Mouse (Mus musculus) forebrain, embryonic 15.5 days (tissue): ENCODE measurements around the gene Olfr1392. TPM values are rescaled to one million over a fixed set of nuclear protein-coding genes. Genes with fewer than 3 reads are reported as not detected.

Experiments
- ATAC-seq: fragments of 200-750 bp; cut with Nextera tagmentation; replicated peaks from 2 replicates; pipeline ENCODE4 v1.8.0; 2017; ENCODE audit warnings: mild to moderate bottlenecking, moderate TSS enrichment, moderate library complexity
- H3K27ac ChIP-seq: fragments of 300-500 bp; sonication (generic); replicated peaks from 2 replicates; pipeline ENCODE4 v1.5.1; 2015; ENCODE audit warnings: mild to moderate bottlenecking, inconsistent platforms
- H3K27me3 ChIP-seq: fragments of 300-500 bp; sonication (generic); 2 replicates; pipeline ENCODE4 v1.6.1; 2015; ENCODE audit warnings: inconsistent platforms
- H3K36me3 ChIP-seq: fragments of 300-500 bp; sonication (generic); 2 replicates; pipeline ENCODE4 v1.6.1; 2015; ENCODE audit warnings: mild to moderate bottlenecking, inconsistent platforms
- H3K4me1 ChIP-seq: fragments of 300-500 bp; sonication (generic); 2 replicates; pipeline ENCODE4 v1.6.1; 2015; ENCODE audit warnings: inconsistent platforms
- H3K4me2 ChIP-seq: fragments of 300-500 bp; sonication (generic); replicated peaks from 2 replicates; pipeline ENCODE4 v1.6.1; 2015; ENCODE audit warnings: mild to moderate bottlenecking, inconsistent platforms
- H3K4me3 ChIP-seq: fragments of 300-500 bp; sonication (generic); 2 replicates; pipeline ENCODE4 v1.5.1; 2015; ENCODE audit warnings: mild to moderate bottlenecking, inconsistent platforms
- H3K9ac ChIP-seq: fragments of 300-500 bp; sonication (generic); replicated peaks from 2 replicates; pipeline ENCODE4 v1.6.1; 2015; ENCODE audit warnings: mild to moderate bottlenecking, inconsistent platforms
- H3K9me3 ChIP-seq: fragments of 300-500 bp; sonication (generic); 2 replicates; pipeline ENCODE4 v1.6.1; 2016; ENCODE audit warnings: inconsistent platforms
- WGBS: fragments of 180-500 bp; shearing (Covaris S2); methylation state at CpG from one replicate; pipeline ENCODE4 v1.1.7; 2015; ENCODE audit warnings: mixed read lengths; 5-methylcytosine and 5-hydroxymethylcytosine counted together
- polyA plus RNA-seq: library from polyadenylated mRNA; unstranded; fragments of >200 nt; fragmentation: Nextera tagmentation; extraction: Ambion mirVana; gene quantifications from 2 replicates; pipeline ENCODE4 v1.2.1, GENCODE M21; 2015

Olfr1392 gene
- polyA plus RNA-seq, 1 experiment from 2014 or later = not detected

DNA sequence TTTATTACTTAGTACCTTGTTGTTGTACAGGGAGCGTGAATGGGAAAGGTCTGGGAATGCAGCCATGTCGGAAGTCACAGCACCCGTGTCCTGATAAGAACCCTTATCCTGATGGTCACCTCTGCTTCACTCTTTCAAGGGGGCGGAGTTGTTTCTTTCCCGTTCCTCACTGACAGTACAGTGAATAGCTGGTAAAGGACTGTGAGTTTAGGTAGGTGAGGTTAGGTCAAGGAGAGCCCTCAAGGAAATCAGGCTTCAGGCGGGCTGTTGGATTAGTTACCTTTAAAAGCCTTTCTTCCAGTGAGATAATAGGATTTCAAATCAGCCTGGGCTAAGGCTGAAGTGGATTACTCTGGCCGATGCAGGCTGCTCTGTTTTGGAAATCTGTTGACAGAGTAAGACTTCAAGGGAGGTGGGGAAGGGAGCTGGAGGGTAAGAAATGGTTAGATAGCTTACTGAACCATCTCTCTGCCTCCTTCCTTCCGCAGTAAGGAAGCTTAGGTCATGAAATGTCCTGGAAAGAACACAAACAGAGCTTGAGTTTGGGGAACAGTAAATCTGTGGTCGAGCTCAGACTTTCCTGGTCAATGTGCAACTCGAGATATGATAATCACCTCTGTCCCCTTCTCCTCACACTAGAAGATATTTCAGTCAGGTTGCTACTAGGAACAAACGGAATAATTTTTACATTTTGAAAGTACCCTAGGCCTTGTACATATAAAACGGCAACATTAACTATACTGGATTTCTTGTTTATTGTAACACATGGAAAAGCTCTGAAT, 39.3 kb upstream of the Olfr1392 start:
- Histone ChIP-seq H3K9me3 (no peaks in the 10 kb centered on the region), H3K27me3 (no peaks in the 10 kb centered on the region), H3K9ac (no peak overlapping the region), H3K4me1 (peaks cover 36% of the 10 kb centered on the region), H3K4me2 (no peak overlapping the region), H3K36me3 (no peaks in the 10 kb centered on the region), H3K4me3 (no peak overlapping the region), H3K27ac (no peak overlapping the region)
- 30% methylated on average over 12 of the region's 12 CpGs for WGBS
- ATAC-seq = no peak

DNA sequence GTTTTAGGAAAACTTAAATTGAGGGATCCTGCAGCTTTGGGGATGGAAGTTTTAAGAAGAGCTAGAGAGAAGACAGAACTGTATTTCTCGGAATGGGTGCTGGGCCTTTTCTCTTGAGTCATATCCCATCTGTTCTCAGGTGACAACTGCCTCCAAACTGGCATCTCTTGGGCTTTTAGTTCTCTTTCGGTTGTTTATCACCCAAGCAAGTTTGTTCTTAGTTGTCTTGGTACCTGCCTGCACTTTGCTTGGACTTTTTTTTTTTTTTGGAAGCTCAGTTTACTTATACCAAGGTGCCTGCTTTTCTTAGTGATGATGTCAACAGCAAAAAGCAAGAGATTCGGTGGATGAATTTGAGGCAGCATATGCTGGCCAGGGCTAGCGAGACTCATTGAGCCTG, 38.6 kb upstream of the Olfr1392 start:
- 91% methylated on average over 4 of the region's 4 CpGs for WGBS
- H3K9me3 ChIP-seq = no peaks in the 10 kb centered on the region
- H3K27me3 ChIP-seq = no peaks in the 10 kb centered on the region
- H3K27ac ChIP-seq = no peak overlapping the region
- H3K4me1 ChIP-seq = peaks cover 43% of the 10 kb centered on the region
- H3K9ac ChIP-seq = no peak overlapping the region
- no peak for ATAC-seq
- H3K4me2 ChIP-seq = no peak overlapping the region
- no peak overlapping the region for H3K4me3 ChIP-seq
- H3K36me3 ChIP-seq = no peaks in the 10 kb centered on the region

DNA sequence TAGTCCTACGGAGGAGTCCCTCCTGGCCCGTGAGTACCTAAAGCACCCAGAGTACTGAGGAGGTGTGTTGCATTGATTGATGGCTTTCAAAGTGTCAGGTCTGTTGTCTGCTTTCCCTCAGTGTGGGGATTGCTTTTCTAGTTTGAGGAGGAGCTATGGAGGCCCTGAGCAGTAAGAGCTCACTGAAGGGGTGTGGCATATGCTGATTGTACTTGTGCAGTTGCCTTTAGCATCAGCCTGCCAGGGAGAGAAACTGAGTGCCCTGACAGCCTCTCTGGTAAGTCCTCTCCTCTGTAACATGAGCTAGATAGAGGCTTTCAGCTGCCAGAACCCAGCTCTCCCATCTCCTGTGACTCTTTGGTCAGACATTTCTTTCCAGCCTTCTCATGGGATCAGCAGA, 37.8 kb upstream of the Olfr1392 start:
- Histone ChIP-seq H3K4me1 (peaks cover 44% of the 10 kb centered on the region), H3K9me3 (no peaks in the 10 kb centered on the region), H3K4me2 (no peak overlapping the region), H3K9ac (no peak overlapping the region), H3K27me3 (no peaks in the 10 kb centered on the region), H3K4me3 (no peak overlapping the region), H3K36me3 (no peaks in the 10 kb centered on the region), H3K27ac (no peak overlapping the region)
- no peak for ATAC-seq
- 76% methylated on average over 2 of the region's 2 CpGs for WGBS

DNA sequence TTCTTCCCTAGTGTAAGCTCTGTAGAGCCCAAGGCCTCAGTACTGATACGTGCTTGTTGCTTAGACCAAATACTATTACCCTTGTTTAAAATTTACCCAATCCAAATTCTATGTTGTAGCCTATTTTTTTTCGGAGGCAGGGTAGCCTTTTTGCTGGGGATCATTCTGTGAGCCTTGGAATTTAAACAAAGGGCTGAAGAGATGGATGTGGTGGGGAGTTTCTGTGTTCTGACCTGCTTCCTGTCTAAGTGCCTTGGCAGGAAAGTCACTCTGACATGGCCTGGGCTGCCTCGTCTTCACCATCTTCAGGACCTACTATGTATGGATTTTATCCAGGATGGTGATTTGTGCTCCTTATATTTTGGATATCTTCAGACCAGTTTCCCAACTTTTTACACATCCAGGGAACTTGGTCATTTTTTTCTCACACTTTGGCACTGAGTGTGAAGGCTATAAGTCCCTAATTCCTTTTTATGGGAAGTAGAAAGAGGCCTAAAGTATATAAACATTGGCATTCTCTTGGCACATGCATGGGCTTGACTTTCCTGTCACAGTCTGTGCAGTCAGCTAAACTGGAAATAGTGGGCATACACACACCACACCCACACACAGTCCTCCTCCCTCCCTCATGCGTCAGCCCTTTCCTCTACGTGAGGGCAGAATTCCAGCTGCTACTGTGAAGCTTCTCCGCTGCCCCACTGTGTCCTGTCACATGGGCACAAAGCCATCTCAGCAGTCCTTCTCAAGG, 36.7 kb upstream of the Olfr1392 start:
- Histone ChIP-seq H3K27ac (no peak overlapping the region), H3K27me3 (no peaks in the 10 kb centered on the region), H3K9me3 (no peaks in the 10 kb centered on the region), H3K9ac (no peak overlapping the region), H3K4me3 (no peak overlapping the region), H3K36me3 (no peaks in the 10 kb centered on the region), H3K4me1 (peaks cover 38% of the 10 kb centered on the region), H3K4me2 (no peak overlapping the region)
- WGBS = 62% methylated on average over 6 of the region's 6 CpGs
- ATAC-seq = no peak

DNA sequence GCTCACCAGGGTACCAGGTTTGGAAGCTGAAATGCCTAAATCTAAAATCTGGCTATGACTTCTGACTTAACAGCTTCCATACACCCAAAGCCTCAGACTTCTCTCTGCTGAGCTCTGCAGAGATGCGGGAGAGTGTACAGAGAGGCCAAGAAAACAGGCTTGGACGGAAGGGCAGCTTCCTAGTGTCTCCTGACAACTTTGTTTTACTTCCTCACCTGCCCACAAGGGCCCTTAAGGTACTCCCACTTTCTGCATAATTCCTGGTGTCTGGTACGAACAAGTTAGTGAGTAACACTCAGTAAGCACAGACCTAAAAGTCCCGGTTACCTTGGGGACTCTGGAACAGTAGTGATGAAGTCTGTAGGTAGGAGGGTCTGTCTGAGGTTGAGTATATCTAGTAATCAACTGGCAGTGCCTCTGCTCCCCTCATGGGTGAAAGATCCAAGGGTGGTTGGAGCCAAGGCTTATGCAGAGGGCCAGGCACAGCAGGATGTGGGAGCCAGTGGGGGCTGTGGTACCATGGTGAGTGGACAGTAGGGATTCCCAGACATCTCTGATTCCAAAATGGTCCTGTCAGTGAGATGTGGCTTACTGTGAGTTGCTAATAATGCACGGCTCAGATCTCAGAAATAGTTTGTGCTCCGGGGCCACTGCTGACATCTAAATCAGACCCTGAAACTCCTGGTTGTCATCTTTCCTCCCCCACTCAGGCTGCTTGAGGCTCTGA, 35.9 kb upstream of the Olfr1392 start:
- Histone ChIP-seq H3K9me3 (no peaks in the 10 kb centered on the region), H3K4me2 (no peak overlapping the region), H3K9ac (no peak overlapping the region), H3K27me3 (no peaks in the 10 kb centered on the region), H3K4me1 (peaks cover 38% of the 10 kb centered on the region), H3K4me3 (no peak overlapping the region), H3K27ac (no peak overlapping the region), H3K36me3 (no peaks in the 10 kb centered on the region)
- WGBS = 69% methylated on average over 6 of the region's 6 CpGs
- no peak for ATAC-seq

DNA sequence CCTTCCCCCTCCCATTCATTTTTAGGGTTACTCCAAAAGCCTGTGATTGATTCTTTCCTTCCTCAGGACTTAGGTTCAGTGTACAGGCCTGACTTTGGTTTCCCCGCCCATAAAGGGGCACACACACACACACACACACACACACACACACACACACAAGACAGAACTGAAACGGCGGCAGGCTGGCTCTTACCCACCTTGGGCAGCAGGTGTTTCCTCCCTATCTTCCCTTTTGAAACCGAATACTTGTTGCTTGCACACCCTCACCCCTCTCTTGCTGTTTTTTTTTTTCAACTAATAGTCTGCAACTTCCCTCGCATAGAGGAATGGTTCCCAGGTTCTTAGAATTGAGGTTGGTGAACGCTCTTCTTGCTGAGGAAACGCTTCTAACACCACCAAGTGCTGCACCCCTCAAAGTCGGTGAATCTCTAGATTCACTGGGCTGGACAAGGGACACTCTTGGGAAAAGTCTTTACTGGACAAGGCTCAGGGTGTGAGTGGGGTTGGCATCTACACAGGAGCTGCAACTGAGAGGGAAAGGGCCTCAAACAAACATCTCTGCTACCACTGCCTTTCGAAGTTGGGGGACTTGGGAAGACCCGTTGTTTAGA, 35.2 kb upstream of the Olfr1392 start:
- H3K4me2 ChIP-seq = peak overlapping the region; percentile 88
- peaks cover 32% of the 10 kb centered on the region for H3K4me1 ChIP-seq
- H3K9ac ChIP-seq = peak overlapping the region; percentile 78
- H3K4me3 ChIP-seq = peak overlapping the region; percentile 62
- no peaks in the 10 kb centered on the region for H3K36me3 ChIP-seq
- no peaks in the 10 kb centered on the region for H3K27me3 ChIP-seq
- peak overlapping the region; percentile 60; the same call in 1 of the 2 replicates for H3K27ac ChIP-seq
- WGBS = 28% methylated on average over 10 of the region's 10 CpGs
- ATAC-seq = no peak
- H3K9me3 ChIP-seq = no peaks in the 10 kb centered on the region

DNA sequence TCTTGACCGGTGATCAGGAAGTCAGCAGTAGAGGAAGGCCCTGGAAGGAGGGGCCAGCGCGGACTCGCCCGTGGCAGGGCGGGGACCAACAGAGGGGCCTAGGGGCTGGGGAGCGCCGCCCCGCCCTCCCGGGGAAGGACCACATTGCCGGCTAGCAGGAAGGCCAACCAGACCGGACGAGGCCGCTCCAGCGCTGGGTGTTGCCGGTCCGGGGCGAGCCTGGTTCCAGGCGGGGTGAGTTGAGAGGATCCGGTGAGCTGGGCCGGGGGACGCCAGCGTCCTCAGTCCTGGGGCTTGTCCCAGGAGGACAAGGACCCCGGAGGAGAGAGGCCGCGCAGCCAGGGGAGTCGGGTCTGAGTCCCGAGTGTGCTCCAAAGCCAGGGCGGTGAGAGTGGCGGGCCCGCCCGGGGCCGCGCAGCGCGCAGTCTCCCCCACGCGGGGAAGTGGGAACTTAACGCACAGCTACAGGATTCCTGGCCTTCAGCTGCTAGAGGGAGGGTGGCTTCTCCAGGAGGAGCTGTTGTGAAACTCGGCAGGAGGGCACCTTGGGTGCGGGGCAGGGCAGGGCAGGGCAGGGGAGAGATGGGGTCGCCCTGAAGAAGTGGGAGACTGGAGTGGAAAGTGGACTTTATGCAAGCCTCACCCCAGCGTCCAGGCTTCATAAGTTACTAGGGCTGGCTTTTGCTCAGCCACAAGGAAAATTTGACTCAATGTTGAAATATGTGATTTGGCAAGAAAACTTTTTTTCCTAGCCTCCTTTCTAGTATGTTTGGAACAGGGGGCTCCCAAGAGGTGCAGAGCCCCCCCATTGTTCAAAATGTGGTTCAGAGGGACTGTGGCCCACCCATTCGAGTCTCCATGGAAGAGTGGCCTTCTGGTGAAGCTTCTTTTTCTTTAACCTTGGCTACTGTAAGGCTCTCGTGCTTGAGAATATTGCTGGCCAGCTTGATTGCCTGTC, 34.4 kb upstream of the Olfr1392 start:
- Histone ChIP-seq H3K9ac (peak overlapping the region; percentile 78), H3K27me3 (no peaks in the 10 kb centered on the region), H3K4me1 (peaks cover 25% of the 10 kb centered on the region), H3K36me3 (no peaks in the 10 kb centered on the region), H3K9me3 (no peaks in the 10 kb centered on the region), H3K4me3 (peak overlapping the region; percentile 62), H3K27ac (peak overlapping the region; percentile 60; the same call in 1 of the 2 replicates), H3K4me2 (peak overlapping the region; percentile 88)
- WGBS = 2% methylated on average over 45 of the region's 45 CpGs
- peak; percentile 84 for ATAC-seq

DNA sequence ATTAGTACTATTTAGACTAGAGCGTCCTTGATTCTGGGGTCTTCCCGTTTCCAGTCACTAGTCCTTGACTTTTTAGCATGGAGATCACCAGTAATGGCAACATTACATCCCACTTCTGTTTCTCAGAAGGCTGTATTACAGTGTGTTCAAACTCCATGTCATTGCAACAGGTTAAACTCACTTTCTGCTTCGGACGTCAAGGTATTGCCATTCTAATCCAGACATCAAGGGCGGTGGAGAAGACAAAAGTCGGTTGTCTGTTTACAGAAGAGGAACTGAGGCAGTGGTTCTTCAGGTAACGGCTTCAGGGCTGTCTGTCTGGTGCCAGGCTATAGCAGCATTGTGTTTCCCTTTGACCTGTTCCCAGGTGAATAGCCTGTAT, 33.7 kb upstream of the Olfr1392 start:
- H3K9me3 ChIP-seq = no peaks in the 10 kb centered on the region
- no peaks in the 10 kb centered on the region for H3K36me3 ChIP-seq
- H3K9ac ChIP-seq = no peak overlapping the region
- no peak for ATAC-seq
- peak overlapping the region; percentile 62; the same call in 1 of the 2 replicates for H3K4me3 ChIP-seq
- no peak overlapping the region for H3K27ac ChIP-seq
- H3K4me1 ChIP-seq = peaks cover 19% of the 10 kb centered on the region
- WGBS = 74% methylated on average over 7 of the region's 7 CpGs
- peak overlapping the region; percentile 88 for H3K4me2 ChIP-seq
- no peaks in the 10 kb centered on the region for H3K27me3 ChIP-seq

DNA sequence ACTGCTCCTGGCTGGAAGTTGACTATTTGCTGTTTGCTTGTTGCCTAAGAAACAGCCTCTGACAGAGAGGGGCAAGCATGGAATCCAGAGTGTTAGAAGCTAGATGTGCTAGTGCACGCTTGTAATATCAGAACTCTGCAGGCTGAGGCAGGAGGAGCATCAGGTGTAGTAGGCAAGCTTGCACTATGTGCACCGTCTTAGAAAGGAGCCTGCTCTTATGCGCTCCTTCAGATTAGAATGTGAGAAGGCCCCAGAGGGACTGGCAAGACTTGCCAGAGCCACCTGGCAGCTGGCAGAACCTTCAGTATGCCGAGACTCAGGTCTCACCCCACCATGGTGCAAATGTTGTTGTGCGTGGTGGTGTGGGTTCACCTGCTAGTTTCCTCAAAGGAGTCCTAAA, 33.0 kb upstream of the Olfr1392 start:
- 94% methylated on average over 5 of the region's 5 CpGs for WGBS
- peaks cover 19% of the 10 kb centered on the region for H3K4me1 ChIP-seq
- H3K9ac ChIP-seq = no peak overlapping the region
- H3K36me3 ChIP-seq = no peaks in the 10 kb centered on the region
- ATAC-seq = no peak
- no peak overlapping the region for H3K4me3 ChIP-seq
- no peaks in the 10 kb centered on the region for H3K27me3 ChIP-seq
- no peak overlapping the region for H3K4me2 ChIP-seq
- no peak overlapping the region for H3K27ac ChIP-seq
- no peaks in the 10 kb centered on the region for H3K9me3 ChIP-seq

DNA sequence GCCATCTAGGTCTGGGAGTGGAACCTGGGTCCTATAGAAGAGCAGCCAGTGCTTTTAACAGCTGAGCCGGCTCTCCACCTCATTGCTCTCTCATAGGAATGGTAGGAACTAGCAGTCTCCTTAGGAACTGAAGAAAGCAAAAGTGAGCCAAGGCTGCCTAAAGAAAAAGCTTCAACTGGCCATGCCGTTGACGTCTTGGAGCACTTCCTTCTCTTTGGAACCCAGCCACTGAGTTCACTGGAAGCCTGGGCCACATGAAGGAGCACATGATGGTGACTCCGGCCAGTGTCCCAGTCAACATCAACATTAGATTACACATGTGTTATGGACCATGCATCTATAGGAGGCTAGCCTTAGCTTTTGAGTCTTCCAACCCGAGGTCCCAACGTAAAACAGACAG, 32.0 kb upstream of the Olfr1392 start:
- Histone ChIP-seq H3K27ac (no peak overlapping the region), H3K27me3 (no peaks in the 10 kb centered on the region), H3K4me2 (no peak overlapping the region), H3K36me3 (no peaks in the 10 kb centered on the region), H3K9ac (no peak overlapping the region), H3K4me1 (peaks cover 19% of the 10 kb centered on the region), H3K4me3 (no peak overlapping the region), H3K9me3 (no peaks in the 10 kb centered on the region)
- no peak for ATAC-seq
- 92% methylated on average over 6 of the region's 6 CpGs for WGBS

DNA sequence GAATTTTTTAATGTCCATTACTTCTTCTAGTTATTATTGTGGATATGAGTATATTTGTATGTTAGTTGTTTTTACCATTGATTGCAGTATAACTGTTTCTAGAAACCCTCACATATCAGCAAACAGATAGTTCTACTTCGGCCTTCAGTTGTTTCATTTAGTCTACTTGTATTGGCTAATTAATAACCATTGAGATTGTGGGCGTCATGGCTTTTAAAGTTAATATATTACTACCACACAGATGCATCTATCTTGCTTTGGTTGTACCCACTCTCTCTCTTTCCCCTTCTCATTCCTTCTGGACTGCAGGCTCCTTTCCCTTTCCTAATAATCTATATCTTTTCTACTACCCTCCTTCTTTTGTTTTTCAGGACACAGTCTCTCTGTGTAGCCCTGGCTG, 25.8 kb upstream of the Olfr1392 start:
- no peak for ATAC-seq
- H3K4me3 ChIP-seq = no peak overlapping the region
- no peak overlapping the region for H3K27ac ChIP-seq
- H3K27me3 ChIP-seq = no peaks in the 10 kb centered on the region
- no peak overlapping the region for H3K9ac ChIP-seq
- H3K4me1 ChIP-seq = no peaks in the 10 kb centered on the region
- H3K9me3 ChIP-seq = no peaks in the 10 kb centered on the region
- H3K4me2 ChIP-seq = no peak overlapping the region
- H3K36me3 ChIP-seq = peaks cover 6% of the 10 kb centered on the region; the same call in 1 of the 2 replicates
- WGBS = 97% methylated on average over 2 of the region's 2 CpGs
